Mouse (Mus musculus) thymus, adult 2 months (tissue): ENCODE measurements around the gene Wrnip1.

ENCODE experiments used
- CTCF ChIP-seq: fragments of 200-500 bp; IDR thresholded peaks from 2 replicates; pipeline ENCODE4 v1.5.1; 2012; ENCODE audit warnings: mild to moderate bottlenecking, control low read depth, low read length, moderate library complexity, borderline replicate concordance; ENCODE audit not compliant: control insufficient read depth, poor library complexity, insufficient read depth; ENCODE audit errors: extremely low read depth
- POLR2A ChIP-seq: fragments of 200-500 bp; IDR thresholded peaks from 2 replicates; pipeline ENCODE4 v1.6.1; 2012; ENCODE audit warnings: mild to moderate bottlenecking, low read length, control low read depth, moderate library complexity; ENCODE audit not compliant: control insufficient read depth, poor library complexity, insufficient read depth; ENCODE audit errors: extremely low read depth

GRCm38 (mm10) chr13:32824377-32825330, 22.8 kb downstream of the Wrnip1 start:
- TF ChIP-seq CTCF = no peak
- TF ChIP-seq POLR2A = no peak
